Mouse (Mus musculus) lung, embryonic 15.5 days (tissue): Measurements from ENCODE around the gene Mpc1. TPM values are rescaled to one million over a fixed set of nuclear protein-coding genes. Genes with fewer than 3 reads are reported as not detected.

ENCODE experiments used
- ATAC-seq: fragments of 200-750 bp; cut with Nextera tagmentation; 2 replicates; pipeline ENCODE4 v1.8.0; 2017; ENCODE audit warnings: moderate number of reproducible peaks, borderline replicate concordance; ENCODE audit not compliant: low FRiP score, low TSS enrichment; ENCODE audit errors: extremely low read depth
- H3K27ac ChIP-seq: fragments of 300-500 bp; sonication (generic); 2 replicates; pipeline ENCODE4 v1.5.1; 2015; ENCODE audit warnings: moderate library complexity, mild to moderate bottlenecking, inconsistent platforms
- H3K27me3 ChIP-seq: fragments of 300-500 bp; sonication (generic); 2 replicates; pipeline ENCODE4 v1.6.1; 2015; ENCODE audit warnings: inconsistent platforms
- H3K36me3 ChIP-seq: fragments of 300-500 bp; sonication (generic); 2 replicates; pipeline ENCODE4 v1.6.1; 2015; ENCODE audit warnings: inconsistent platforms
- H3K4me1 ChIP-seq: fragments of 300-500 bp; sonication (generic); 2 replicates; pipeline ENCODE4 v1.6.1; 2015; ENCODE audit warnings: inconsistent platforms
- H3K4me2 ChIP-seq: fragments of 300-500 bp; sonication (generic); 2 replicates; pipeline ENCODE4 v1.6.1; 2015; ENCODE audit warnings: inconsistent platforms, mild to moderate bottlenecking, moderate library complexity
- H3K4me3 ChIP-seq: fragments of 300-500 bp; sonication (generic); 2 replicates; pipeline ENCODE4 v1.5.1; 2015; ENCODE audit warnings: mild to moderate bottlenecking, inconsistent platforms
- H3K9ac ChIP-seq: fragments of 300-500 bp; sonication (generic); 2 replicates; pipeline ENCODE4 v1.6.1; 2015; ENCODE audit warnings: inconsistent platforms
- H3K9me3 ChIP-seq: fragments of 300-500 bp; sonication (generic); 2 replicates; pipeline ENCODE4 v1.6.1; 2016; ENCODE audit warnings: inconsistent platforms
- WGBS: fragments of 180-500 bp; shearing (Covaris S2); methylation state at CpG from one replicate; pipeline ENCODE4 v1.1.7; 2015; 5-methylcytosine and 5-hydroxymethylcytosine counted together
- polyA plus RNA-seq: library from polyadenylated mRNA; unstranded; fragments of >200 nt; fragmentation: Nextera tagmentation; extraction: Ambion mirVana; gene quantifications from 2 replicates; pipeline ENCODE4 v1.2.1, GENCODE M21; 2015

Gene Mpc1
- polyA plus RNA-seq, 1 experiment from 2014 or later: 176 TPM

DNA sequence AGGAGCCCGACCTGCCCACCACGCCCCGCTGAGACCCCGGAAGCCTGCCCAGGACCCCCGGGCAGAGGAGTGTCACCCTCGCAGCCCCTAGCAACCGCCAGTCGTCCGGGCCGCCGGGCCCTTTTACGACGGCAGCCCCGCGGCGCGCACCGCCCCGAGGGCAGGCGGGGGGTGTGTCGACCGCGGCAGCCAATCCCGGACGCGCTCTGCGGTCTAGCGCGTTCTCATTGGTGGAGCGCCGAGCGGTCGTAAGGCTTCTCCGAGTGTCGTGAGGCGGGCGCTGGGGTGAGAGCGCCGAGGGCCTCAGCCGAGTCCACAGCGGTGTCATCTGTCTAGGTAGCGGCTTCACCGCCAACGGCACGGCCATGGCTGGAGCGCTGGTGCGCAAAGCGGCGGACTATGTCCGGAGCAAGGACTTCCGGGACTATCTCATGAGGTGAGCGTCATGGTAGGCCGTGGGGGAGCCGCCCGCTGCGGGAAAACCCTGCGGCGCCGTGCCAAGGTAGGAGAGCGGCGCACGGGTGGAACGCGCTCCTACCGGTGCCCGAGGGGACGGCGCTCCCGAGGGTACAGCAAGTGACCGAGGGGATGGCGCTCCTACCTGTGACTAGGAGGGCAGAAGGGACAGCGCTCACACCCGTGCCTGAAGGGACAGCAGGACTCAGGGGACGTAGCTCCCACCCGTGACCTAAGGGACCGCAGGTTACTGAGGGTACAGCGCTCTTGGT, 986 bp downstream of the Mpc1 start:
- H3K27ac ChIP-seq: peak overlapping the region; percentile 97
- no peaks in the 10 kb centered on the region for H3K9me3 ChIP-seq
- under 1% methylated on average over 77 of the region's 77 CpGs for WGBS
- H3K4me2 ChIP-seq: peak overlapping the region; percentile 99
- H3K4me1 ChIP-seq: 0 out of 2 replicates have a peak, but pooled peaks cover 2% of the 10 kb centered on the region
- no peaks in the 10 kb centered on the region for H3K27me3 ChIP-seq
- peak overlapping the region; percentile 95 for H3K4me3 ChIP-seq
- no peaks in the 10 kb centered on the region for H3K36me3 ChIP-seq
- peak overlapping the region; percentile 82 for H3K9ac ChIP-seq
- ATAC-seq: peak; percentile 99

DNA sequence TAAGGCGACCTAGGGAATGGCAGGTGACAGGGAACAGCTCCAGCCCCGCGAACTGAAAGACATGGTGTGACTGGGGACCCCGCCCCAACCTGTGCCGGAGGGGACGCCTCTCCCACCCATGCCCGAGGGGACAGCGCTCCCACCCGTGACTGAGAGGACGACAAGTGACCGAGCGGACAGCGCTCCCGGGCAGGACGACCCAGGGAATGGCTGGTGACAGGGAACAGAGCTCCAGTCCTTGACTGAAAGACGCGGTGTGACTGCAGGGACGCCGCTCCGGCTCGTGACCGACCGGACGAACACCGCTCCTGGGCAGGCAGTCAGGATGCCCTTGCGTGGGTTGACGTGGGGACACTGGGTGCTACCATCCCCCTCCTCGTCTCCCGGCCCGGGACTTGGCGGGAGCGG, 1.6 kb downstream of the Mpc1 start:
- Histone ChIP-seq H3K9me3 (no peaks in the 10 kb centered on the region), H3K27me3 (no peaks in the 10 kb centered on the region), H3K9ac (peak overlapping the region; percentile 77), H3K4me1 (0 out of 2 replicates have a peak, but pooled peaks cover 2% of the 10 kb centered on the region), H3K36me3 (peaks cover under 1% of the 10 kb centered on the region), H3K4me2 (peak overlapping the region; percentile 99), H3K27ac (peak overlapping the region; percentile 97; the same call in 1 of the 2 replicates), H3K4me3 (peak overlapping the region; percentile 95)
- WGBS: under 1% methylated on average over 32 of the region's 32 CpGs
- ATAC-seq: peak; percentile 11

DNA sequence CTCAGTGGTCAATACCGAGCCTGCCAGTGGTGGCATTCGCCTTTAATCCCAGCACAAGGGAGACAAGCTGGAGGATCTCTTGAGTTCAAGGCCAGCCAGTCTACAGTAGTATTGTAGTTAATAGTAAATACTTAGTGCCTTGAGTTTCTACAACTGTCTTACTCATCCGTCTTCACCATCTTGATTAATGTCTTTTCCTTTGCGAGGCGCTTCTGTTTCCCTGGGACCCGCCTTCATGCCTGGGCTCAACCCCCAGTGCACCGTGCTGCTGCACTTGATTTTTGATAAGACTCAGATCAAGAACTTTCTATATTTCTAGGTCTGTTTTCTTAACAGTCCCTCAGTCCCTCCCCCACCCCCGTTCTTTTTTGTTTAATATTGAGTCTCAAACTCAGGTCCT, 2.4 kb downstream of the Mpc1 start:
- H3K36me3 ChIP-seq: peaks cover 4% of the 10 kb centered on the region
- H3K4me3 ChIP-seq: peak overlapping the region; percentile 95
- WGBS: 27% methylated on average over 8 of the region's 8 CpGs
- H3K9me3 ChIP-seq: no peaks in the 10 kb centered on the region
- H3K4me1 ChIP-seq: 0 out of 2 replicates have a peak, but pooled peaks cover 2% of the 10 kb centered on the region
- no peak overlapping the region for H3K27ac ChIP-seq
- no peaks in the 10 kb centered on the region for H3K27me3 ChIP-seq
- peak overlapping the region; percentile 99 for H3K4me2 ChIP-seq
- H3K9ac ChIP-seq: no peak overlapping the region
- no peak for ATAC-seq

DNA sequence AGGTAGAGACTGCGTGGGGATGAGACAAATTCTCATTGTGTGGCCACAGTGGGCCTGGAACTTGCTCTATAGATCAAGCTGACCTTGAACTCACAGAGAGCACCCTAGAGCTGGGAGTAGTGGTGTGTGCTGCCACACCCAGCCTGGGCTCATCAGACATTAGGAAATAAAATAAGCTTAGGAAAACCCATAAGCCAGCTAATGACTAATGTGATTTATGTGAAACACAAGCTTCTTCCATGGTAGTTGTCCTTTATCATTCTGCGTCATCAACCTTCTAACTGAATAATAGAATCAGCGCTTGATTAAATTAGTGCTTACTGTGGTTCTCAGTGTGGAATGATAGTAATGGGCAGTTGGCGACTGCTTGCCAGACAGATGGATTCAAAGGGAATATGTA, 4.3 kb downstream of the Mpc1 start:
- H3K4me3 ChIP-seq: no peak overlapping the region
- no peaks in the 10 kb centered on the region for H3K9me3 ChIP-seq
- H3K4me2 ChIP-seq: no peak overlapping the region
- peaks cover 4% of the 10 kb centered on the region for H3K36me3 ChIP-seq
- ATAC-seq: no peak
- H3K4me1 ChIP-seq: 0 out of 2 replicates have a peak, but pooled peaks cover 2% of the 10 kb centered on the region
- H3K9ac ChIP-seq: no peak overlapping the region
- no peak overlapping the region for H3K27ac ChIP-seq
- no peaks in the 10 kb centered on the region for H3K27me3 ChIP-seq
- 86% methylated on average over 4 of the region's 4 CpGs for WGBS

DNA sequence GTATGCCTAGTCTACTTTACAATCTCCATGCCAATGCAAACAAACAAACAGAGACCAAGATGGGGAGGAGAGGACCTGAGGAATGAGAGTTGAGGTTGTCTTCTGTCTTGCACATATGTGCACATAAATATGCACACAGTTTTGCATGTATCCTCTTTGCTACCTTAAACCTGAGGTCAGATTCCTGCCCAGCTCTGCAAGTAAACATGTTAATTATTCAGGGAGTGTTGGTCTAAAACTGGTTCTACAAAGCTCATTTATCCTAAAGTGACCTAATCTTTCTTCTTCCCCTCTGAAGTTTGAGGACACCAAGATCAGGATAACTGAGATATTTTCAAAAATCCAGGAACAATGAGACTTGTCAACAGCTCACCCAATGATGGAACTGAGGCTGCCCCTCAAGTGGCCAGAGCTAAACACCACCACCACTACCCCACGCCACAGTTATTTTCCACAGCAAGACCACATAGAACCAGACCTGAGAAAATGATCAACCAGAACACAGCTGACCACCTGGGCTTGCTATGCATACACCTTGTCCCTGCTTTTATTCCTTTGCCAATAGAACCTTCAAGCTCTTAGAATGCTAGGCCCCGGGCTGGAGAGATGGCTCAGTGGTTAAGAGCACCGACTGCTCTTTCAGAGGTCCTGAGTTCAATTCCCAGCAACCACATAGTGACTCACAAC, 7.4 kb downstream of the Mpc1 start:
- H3K9ac ChIP-seq: no peak overlapping the region
- peaks cover 4% of the 10 kb centered on the region for H3K36me3 ChIP-seq
- no peaks in the 10 kb centered on the region for H3K9me3 ChIP-seq
- H3K4me2 ChIP-seq: no peak overlapping the region
- H3K27me3 ChIP-seq: no peaks in the 10 kb centered on the region
- WGBS: 89% methylated on average over 3 of the region's 3 CpGs
- no peak for ATAC-seq
- H3K4me3 ChIP-seq: no peak overlapping the region
- H3K4me1 ChIP-seq: no peaks in the 10 kb centered on the region
- H3K27ac ChIP-seq: no peak overlapping the region

DNA sequence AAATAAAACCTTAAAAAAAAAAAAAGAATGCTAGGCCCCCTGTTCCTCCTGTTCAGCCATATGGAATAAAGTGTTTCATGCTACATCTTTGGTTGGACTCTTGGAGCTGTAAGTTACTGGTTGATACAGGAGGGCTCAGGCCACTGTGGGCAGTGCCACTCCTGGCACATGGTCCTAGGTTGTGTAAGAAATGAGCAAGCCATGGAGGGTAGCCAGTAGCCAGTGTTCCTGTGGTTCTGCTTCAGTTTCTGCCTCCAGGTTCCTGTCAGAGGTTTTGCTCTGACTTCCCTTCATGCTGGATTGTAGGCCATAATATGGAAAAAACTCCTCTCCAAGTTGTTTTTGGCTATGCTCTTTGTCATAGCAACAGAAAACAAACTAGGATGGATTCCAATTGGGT, 8.0 kb downstream of the Mpc1 start:
- H3K4me1 ChIP-seq: no peaks in the 10 kb centered on the region
- no peak overlapping the region for H3K4me3 ChIP-seq
- no peak overlapping the region for H3K9ac ChIP-seq
- H3K27ac ChIP-seq: no peak overlapping the region
- ATAC-seq: no peak
- H3K4me2 ChIP-seq: no peak overlapping the region
- no peaks in the 10 kb centered on the region for H3K9me3 ChIP-seq
- no peaks in the 10 kb centered on the region for H3K27me3 ChIP-seq
- peaks cover 6% of the 10 kb centered on the region for H3K36me3 ChIP-seq

DNA sequence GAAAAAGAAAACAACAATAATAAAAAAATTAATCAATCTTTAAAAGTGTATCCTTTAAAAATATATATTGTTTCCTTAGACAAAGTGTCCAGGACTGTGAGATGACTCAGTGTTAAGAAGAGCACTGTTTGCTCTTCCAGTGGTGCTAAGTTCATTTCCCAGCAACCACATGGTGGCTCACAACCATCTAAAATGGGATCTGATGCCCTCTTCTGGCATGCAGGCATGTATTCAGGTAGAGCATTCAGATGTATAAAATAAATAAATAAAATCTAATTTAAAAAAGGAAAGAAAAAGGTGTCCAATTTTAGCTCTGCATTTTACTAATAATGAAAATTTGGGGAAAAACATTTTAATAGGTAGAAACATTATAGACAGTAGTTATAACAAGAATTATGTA, 13.1 kb downstream of the Mpc1 start:
- Histone ChIP-seq H3K9ac (no peak overlapping the region), H3K27ac (no peak overlapping the region), H3K4me2 (no peak overlapping the region), H3K9me3 (no peaks in the 10 kb centered on the region), H3K27me3 (no peaks in the 10 kb centered on the region), H3K4me1 (no peaks in the 10 kb centered on the region), H3K4me3 (no peak overlapping the region), H3K36me3 (peaks cover 2% of the 10 kb centered on the region; the same call in 1 of the 2 replicates)
- no peak for ATAC-seq

DNA sequence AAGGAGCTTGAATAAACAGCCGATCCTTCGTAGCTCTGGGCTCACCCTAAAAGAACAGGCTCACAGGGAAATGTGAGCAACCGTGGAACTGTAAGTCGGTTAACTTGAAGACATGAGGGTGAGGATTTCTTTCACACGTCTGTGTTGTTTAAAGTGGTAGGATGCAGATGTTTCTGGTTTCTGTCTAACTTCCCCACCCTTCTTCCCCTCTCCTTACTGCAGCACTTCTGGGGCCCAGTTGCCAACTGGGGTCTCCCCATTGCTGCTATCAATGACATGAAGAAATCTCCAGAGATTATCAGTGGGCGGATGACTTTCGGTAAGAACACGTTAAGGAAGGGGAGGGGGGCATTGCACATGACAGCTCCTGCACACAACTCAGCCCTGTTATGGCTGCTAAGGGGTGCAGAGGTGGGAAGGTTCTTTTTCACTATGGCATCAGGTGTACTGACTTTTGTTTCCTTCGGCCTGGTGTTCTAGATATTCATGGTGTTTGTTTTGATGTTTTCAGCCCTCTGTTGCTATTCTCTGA, 13.7 kb downstream of the Mpc1 start:
- no peaks in the 10 kb centered on the region for H3K4me1 ChIP-seq
- WGBS: 85% methylated on average over 9 of the region's 9 CpGs
- H3K9me3 ChIP-seq: no peaks in the 10 kb centered on the region
- no peak overlapping the region for H3K4me3 ChIP-seq
- H3K27me3 ChIP-seq: no peaks in the 10 kb centered on the region
- peaks cover 2% of the 10 kb centered on the region; the same call in 1 of the 2 replicates for H3K36me3 ChIP-seq
- no peak overlapping the region for H3K9ac ChIP-seq
- no peak overlapping the region for H3K4me2 ChIP-seq
- no peak overlapping the region for H3K27ac ChIP-seq
- no peak for ATAC-seq

DNA sequence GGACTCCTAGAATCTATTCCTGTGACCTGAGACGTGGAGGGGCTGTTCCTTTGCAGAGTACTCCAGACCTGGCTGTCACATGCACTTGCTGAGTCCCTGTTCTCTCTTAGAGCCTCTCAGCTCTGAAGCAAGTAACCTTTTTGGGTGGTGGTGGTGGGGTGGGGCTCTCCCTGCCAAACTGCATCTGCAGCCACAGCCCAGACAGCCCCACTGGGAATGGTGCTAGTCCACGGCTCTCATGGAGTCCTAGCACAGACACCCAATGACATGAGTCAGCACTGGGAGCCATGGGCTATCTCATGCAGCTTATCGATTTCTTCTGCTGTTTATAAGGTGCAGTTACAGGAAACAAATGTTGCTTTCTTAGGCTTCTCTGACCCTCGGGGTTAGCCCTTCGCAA, 15.0 kb downstream of the Mpc1 start:
- Histone ChIP-seq H3K27ac (no peak overlapping the region), H3K9ac (no peak overlapping the region), H3K4me3 (no peak overlapping the region), H3K9me3 (no peaks in the 10 kb centered on the region), H3K4me2 (no peak overlapping the region), H3K27me3 (no peaks in the 10 kb centered on the region), H3K4me1 (no peaks in the 10 kb centered on the region), H3K36me3 (peaks cover 2% of the 10 kb centered on the region; the same call in 1 of the 2 replicates)
- 75% methylated on average over 5 of the region's 5 CpGs for WGBS
- no peak for ATAC-seq

DNA sequence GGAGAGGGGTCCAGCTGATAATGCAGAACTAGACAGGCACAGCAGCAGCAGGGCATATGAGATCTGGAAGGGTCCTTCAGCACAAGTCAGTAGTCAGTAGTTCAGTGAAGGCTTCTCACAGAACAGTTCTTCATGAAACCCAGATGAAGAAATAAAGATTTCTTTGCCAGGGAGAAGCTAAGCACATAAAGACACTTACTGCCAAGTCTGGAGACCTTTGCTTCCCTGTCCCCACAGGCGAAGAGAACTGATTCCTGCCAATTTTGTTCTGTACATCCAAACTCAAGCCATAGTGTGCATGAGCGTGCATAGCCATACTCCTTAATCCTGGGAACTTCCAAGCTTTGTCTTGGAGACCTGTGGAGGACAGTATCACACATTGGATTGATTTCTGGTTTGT, 15.6 kb downstream of the Mpc1 start:
- Histone ChIP-seq H3K27me3 (no peaks in the 10 kb centered on the region), H3K4me1 (no peaks in the 10 kb centered on the region), H3K4me3 (no peak overlapping the region), H3K4me2 (no peak overlapping the region), H3K9me3 (no peaks in the 10 kb centered on the region), H3K9ac (no peak overlapping the region), H3K36me3 (peaks cover 2% of the 10 kb centered on the region; the same call in 1 of the 2 replicates), H3K27ac (no peak overlapping the region)
- ATAC-seq: no peak
- 84% methylated on average over 2 of the region's 2 CpGs for WGBS

DNA sequence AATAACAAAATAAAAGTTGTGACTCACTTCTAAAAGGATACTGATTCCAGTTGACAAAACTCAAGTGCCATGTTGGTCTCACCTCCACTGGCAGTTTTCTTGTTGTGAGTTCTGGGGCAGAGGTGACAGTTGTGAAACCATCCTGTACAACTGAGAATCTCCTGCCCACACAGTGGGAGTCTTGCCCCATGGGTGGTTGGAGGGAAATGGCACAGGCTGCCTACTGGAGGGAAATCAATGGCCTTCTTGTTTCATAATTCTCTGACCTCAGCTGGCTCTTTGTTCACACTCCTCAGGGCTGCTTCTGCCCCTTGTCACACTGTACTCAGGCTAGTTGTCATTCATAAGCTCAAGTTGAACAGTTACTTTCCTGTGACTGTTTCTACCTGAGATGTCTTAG, 16.8 kb downstream of the Mpc1 start:
- no peaks in the 10 kb centered on the region for H3K9me3 ChIP-seq
- H3K4me2 ChIP-seq: no peak overlapping the region
- no peak overlapping the region for H3K4me3 ChIP-seq
- no peak overlapping the region for H3K9ac ChIP-seq
- H3K36me3 ChIP-seq: peaks cover 2% of the 10 kb centered on the region; the same call in 1 of the 2 replicates
- no peak for ATAC-seq
- no peaks in the 10 kb centered on the region for H3K4me1 ChIP-seq
- no peaks in the 10 kb centered on the region for H3K27me3 ChIP-seq
- H3K27ac ChIP-seq: no peak overlapping the region

DNA sequence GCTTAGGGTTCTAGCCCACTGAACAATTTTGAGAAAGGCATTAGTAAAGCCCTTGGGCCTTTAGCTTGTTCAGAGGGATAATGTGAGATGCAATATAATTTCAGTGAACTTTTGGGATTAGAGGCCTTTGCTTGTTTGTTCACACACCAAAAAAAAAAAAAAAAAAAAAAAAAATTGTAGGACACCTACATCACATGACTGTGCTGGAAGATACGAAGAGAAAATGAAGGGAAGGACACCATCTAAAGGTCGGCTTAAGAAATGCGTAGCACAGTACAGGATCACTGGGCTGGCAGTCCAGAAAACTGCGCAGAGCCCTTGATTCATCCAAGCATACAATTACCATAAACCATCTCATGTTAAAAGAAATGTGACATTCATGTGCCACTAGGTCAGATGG, 18.8 kb downstream of the Mpc1 start:
- Histone ChIP-seq H3K4me3 (no peak overlapping the region), H3K4me2 (no peak overlapping the region), H3K9ac (no peak overlapping the region), H3K27me3 (no peaks in the 10 kb centered on the region), H3K4me1 (no peaks in the 10 kb centered on the region), H3K9me3 (no peaks in the 10 kb centered on the region), H3K27ac (no peak overlapping the region), H3K36me3 (no peaks in the 10 kb centered on the region; the same call in 1 of the 2 replicates)
- WGBS: 76% methylated on average over 4 of the region's 4 CpGs
- ATAC-seq: no peak
